Mouse (Mus musculus): Measurements from ENCODE around the gene Grb2. TPM values are rescaled to one million over a fixed set of nuclear protein-coding genes. Genes with fewer than 3 reads are reported as not detected.
A peak's percentile ranks its signal among the peaks of the same experiment; 100 is the strongest.

The Grb2 gene
- 188 and 194 TPM in 2 replicates for polyA plus RNA-seq (2015; fragmentation: Nextera tagmentation; extraction: Ambion mirVana)

- peak within 1 kb of the TSS; percentile 81 for H3K4me3 ChIP-seq (replicated peaks; ENCODE audit: low read length)
- no peaks in the 10 kb centered on the region for H3K27me3 ChIP-seq (replicated peaks; ENCODE audit: control insufficient read depth, insufficient read depth, low read length)
- H3K27ac ChIP-seq (ENCODE audit: low read length), result peak within 1 kb of the TSS; percentile 94
- no peaks in the 10 kb centered on the region for H3K36me3 ChIP-seq (ENCODE audit: control insufficient read depth, insufficient read depth)
- peak within 1 kb of the TSS; percentile 72 for H3K4me2 ChIP-seq (ENCODE audit: low read length)
- H3K4me1 ChIP-seq (replicated peaks; ENCODE audit: control insufficient read depth, insufficient read depth, low read length), result peaks cover 22% of the 10 kb centered on the region
- ATAC-seq, result peak; percentile 95
- under 1% methylated on average over 79 of the region's 91 CpGs for WGBS
- no peaks in the 10 kb centered on the region for H3K9me3 ChIP-seq (ENCODE audit: control insufficient read depth, low read length)
- peak within 1 kb of the TSS; percentile 90 for H3K9ac ChIP-seq (replicated peaks; ENCODE audit: low read depth, low read length)
Observed at GRCm38 (mm10) chr11:115708209-115708876, at the start of gene Grb2. Grb2 (minus strand) TSS chr11:115708597.

- Histone ChIP-seq H3K9ac (replicated peaks; ENCODE audit: low read depth, low read length) (no peak overlapping the region), H3K36me3 (ENCODE audit: control insufficient read depth, insufficient read depth) (no peaks in the 10 kb centered on the region), H3K27ac (ENCODE audit: low read length) (no peak overlapping the region), H3K4me1 (replicated peaks; ENCODE audit: control insufficient read depth, insufficient read depth, low read length) (peaks cover 4% of the 10 kb centered on the region; the same call in 1 of the 2 replicates), H3K27me3 (replicated peaks; ENCODE audit: control insufficient read depth, insufficient read depth, low read length) (no peaks in the 10 kb centered on the region), H3K4me2 (ENCODE audit: low read length) (no peak overlapping the region), H3K9me3 (ENCODE audit: control insufficient read depth, low read length) (no peaks in the 10 kb centered on the region), H3K4me3 (replicated peaks; ENCODE audit: low read length) (no peak overlapping the region)
- ATAC-seq, result no peak
- WGBS, result 77% methylated on average over 4 of the region's 4 CpGs
Observed at GRCm38 (mm10) chr11:115753485-115753884, 45.1 kb upstream of the Grb2 start.

GRCm38 (mm10) chr11:115752653-115753052 lies 44.3 kb upstream of the Grb2 start:
- H3K27ac ChIP-seq (ENCODE audit: low read length), result no peak overlapping the region
- no peaks in the 10 kb centered on the region for H3K9me3 ChIP-seq (ENCODE audit: control insufficient read depth, low read length)
- no peaks in the 10 kb centered on the region for H3K36me3 ChIP-seq (ENCODE audit: control insufficient read depth, insufficient read depth)
- 33% methylated on average over 7 of the region's 7 CpGs for WGBS
- H3K27me3 ChIP-seq (replicated peaks; ENCODE audit: control insufficient read depth, insufficient read depth, low read length), result no peaks in the 10 kb centered on the region
- H3K9ac ChIP-seq (replicated peaks; ENCODE audit: low read depth, low read length), result no peak overlapping the region
- ATAC-seq, result peak; percentile 71
- H3K4me3 ChIP-seq (replicated peaks; ENCODE audit: low read length), result no peak overlapping the region
- peaks cover 4% of the 10 kb centered on the region; the same call in 1 of the 2 replicates for H3K4me1 ChIP-seq (replicated peaks; ENCODE audit: control insufficient read depth, insufficient read depth, low read length)
- no peak overlapping the region for H3K4me2 ChIP-seq (ENCODE audit: low read length)

- Histone ChIP-seq H3K27ac (ENCODE audit: low read length) (no peak overlapping the region), H3K36me3 (ENCODE audit: control insufficient read depth, insufficient read depth) (no peaks in the 10 kb centered on the region), H3K4me2 (ENCODE audit: low read length) (no peak overlapping the region), H3K27me3 (replicated peaks; ENCODE audit: control insufficient read depth, insufficient read depth, low read length) (no peaks in the 10 kb centered on the region), H3K4me3 (replicated peaks; ENCODE audit: low read length) (no peak overlapping the region), H3K4me1 (replicated peaks; ENCODE audit: control insufficient read depth, insufficient read depth, low read length) (peaks cover 4% of the 10 kb centered on the region; the same call in 1 of the 2 replicates), H3K9me3 (ENCODE audit: control insufficient read depth, low read length) (no peaks in the 10 kb centered on the region), H3K9ac (replicated peaks; ENCODE audit: low read depth, low read length) (no peak overlapping the region)
- WGBS, result 56% methylated on average over 2 of the region's 2 CpGs
- no peak for ATAC-seq
Observed at GRCm38 (mm10) chr11:115751725-115752124, 43.3 kb upstream of the Grb2 start.

GRCm38 (mm10) chr11:115749834-115750233 lies 41.4 kb upstream of the Grb2 start:
- H3K9me3 ChIP-seq (ENCODE audit: control insufficient read depth, low read length), result no peaks in the 10 kb centered on the region
- H3K9ac ChIP-seq (replicated peaks; ENCODE audit: low read depth, low read length), result no peak overlapping the region
- H3K4me2 ChIP-seq (ENCODE audit: low read length), result no peak overlapping the region
- no peak overlapping the region for H3K4me3 ChIP-seq (replicated peaks; ENCODE audit: low read length)
- H3K4me1 ChIP-seq (replicated peaks; ENCODE audit: control insufficient read depth, insufficient read depth, low read length), result peaks cover 4% of the 10 kb centered on the region; the same call in 1 of the 2 replicates
- no peak overlapping the region for H3K27ac ChIP-seq (ENCODE audit: low read length)
- no peaks in the 10 kb centered on the region for H3K36me3 ChIP-seq (ENCODE audit: control insufficient read depth, insufficient read depth)
- WGBS, result 69% methylated on average over 5 of the region's 5 CpGs
- no peak for ATAC-seq
- no peaks in the 10 kb centered on the region for H3K27me3 ChIP-seq (replicated peaks; ENCODE audit: control insufficient read depth, insufficient read depth, low read length)

GRCm38 (mm10) chr11:115747351-115747750 lies 39.0 kb upstream of the Grb2 start:
- H3K36me3 ChIP-seq (ENCODE audit: control insufficient read depth, insufficient read depth), result no peaks in the 10 kb centered on the region
- H3K9ac ChIP-seq (replicated peaks; ENCODE audit: low read depth, low read length), result peak overlapping the region; percentile 2; the same call in 1 of the 2 replicates
- H3K27ac ChIP-seq (ENCODE audit: low read length), result peak overlapping the region; percentile 21; the same call in 1 of the 2 replicates
- no peaks in the 10 kb centered on the region; the same call in 1 of the 2 replicates for H3K4me1 ChIP-seq (replicated peaks; ENCODE audit: control insufficient read depth, insufficient read depth, low read length)
- WGBS, result 8% methylated on average over 10 of the region's 15 CpGs
- no peaks in the 10 kb centered on the region for H3K27me3 ChIP-seq (replicated peaks; ENCODE audit: control insufficient read depth, insufficient read depth, low read length)
- peak; percentile 36; the same call in 1 of the 2 replicates for ATAC-seq
- H3K9me3 ChIP-seq (ENCODE audit: control insufficient read depth, low read length), result no peaks in the 10 kb centered on the region
- H3K4me3 ChIP-seq (replicated peaks; ENCODE audit: low read length), result peak overlapping the region; percentile 23
- peak overlapping the region; percentile 51 for H3K4me2 ChIP-seq (ENCODE audit: low read length)

- no peaks in the 10 kb centered on the region; the same call in 1 of the 2 replicates for H3K4me1 ChIP-seq (replicated peaks; ENCODE audit: control insufficient read depth, insufficient read depth, low read length)
- no peak overlapping the region for H3K9ac ChIP-seq (replicated peaks; ENCODE audit: low read depth, low read length)
- 53% methylated on average over 8 of the region's 8 CpGs for whole genome bisulfite sequencing
- no peaks in the 10 kb centered on the region for H3K27me3 ChIP-seq (replicated peaks; ENCODE audit: control insufficient read depth, insufficient read depth, low read length)
- no peak overlapping the region for H3K27ac ChIP-seq (ENCODE audit: low read length)
- H3K4me2 ChIP-seq (ENCODE audit: low read length), result peak overlapping the region; percentile 51; the same call in 1 of the 2 replicates
- no peaks in the 10 kb centered on the region for H3K36me3 ChIP-seq (ENCODE audit: control insufficient read depth, insufficient read depth)
- H3K4me3 ChIP-seq (replicated peaks; ENCODE audit: low read length), result no peak overlapping the region
- ATAC-seq, result no peak
- no peaks in the 10 kb centered on the region for H3K9me3 ChIP-seq (ENCODE audit: control insufficient read depth, low read length)
Observed at GRCm38 (mm10) chr11:115746762-115747161, 38.4 kb upstream of the Grb2 start.

- no peak overlapping the region for H3K4me2 ChIP-seq (ENCODE audit: low read length)
- no peaks in the 10 kb centered on the region for H3K27me3 ChIP-seq (replicated peaks; ENCODE audit: control insufficient read depth, insufficient read depth, low read length)
- H3K36me3 ChIP-seq (ENCODE audit: control insufficient read depth, insufficient read depth), result no peaks in the 10 kb centered on the region
- WGBS, result 100% methylated on average over 1 of the region's 1 CpGs
- H3K4me3 ChIP-seq (replicated peaks; ENCODE audit: low read length), result no peak overlapping the region
- no peak for ATAC-seq
- H3K4me1 ChIP-seq (replicated peaks; ENCODE audit: control insufficient read depth, insufficient read depth, low read length), result no peaks in the 10 kb centered on the region; the same call in 1 of the 2 replicates
- no peak overlapping the region for H3K27ac ChIP-seq (ENCODE audit: low read length)
- H3K9ac ChIP-seq (replicated peaks; ENCODE audit: low read depth, low read length), result no peak overlapping the region
- H3K9me3 ChIP-seq (ENCODE audit: control insufficient read depth, low read length), result no peaks in the 10 kb centered on the region
Observed at GRCm38 (mm10) chr11:115746109-115746508, 37.7 kb upstream of the Grb2 start.

- Histone ChIP-seq H3K9me3 (ENCODE audit: control insufficient read depth, low read length) (no peaks in the 10 kb centered on the region), H3K4me3 (replicated peaks; ENCODE audit: low read length) (no peak overlapping the region), H3K9ac (replicated peaks; ENCODE audit: low read depth, low read length) (no peak overlapping the region), H3K4me1 (replicated peaks; ENCODE audit: control insufficient read depth, insufficient read depth, low read length) (no peaks in the 10 kb centered on the region; the same call in 1 of the 2 replicates), H3K4me2 (ENCODE audit: low read length) (no peak overlapping the region), H3K27me3 (replicated peaks; ENCODE audit: control insufficient read depth, insufficient read depth, low read length) (no peaks in the 10 kb centered on the region), H3K27ac (ENCODE audit: low read length) (no peak overlapping the region), H3K36me3 (ENCODE audit: control insufficient read depth, insufficient read depth) (no peaks in the 10 kb centered on the region)
- WGBS, result 90% methylated on average over 5 of the region's 5 CpGs
- no peak for ATAC-seq
Observed at GRCm38 (mm10) chr11:115744385-115744784, 36.0 kb upstream of the Grb2 start.

All from forebrain, embryonic 16.5 days (tissue).